Mouse (Mus musculus) layer of hippocampus, adult 8-10 months (tissue): ENCODE results near the gene A530016L24Rik. TPM values are rescaled to one million over a fixed set of nuclear protein-coding genes. Genes with fewer than 3 reads are reported as not detected.

Experiments used
- DNase-seq, 2 experiments: peaks; one replicate each; pipeline ENCODE4 v3.0.0; 2022; ENCODE audit warnings: low spot score in 2 of 2
- total RNA-seq, 4 experiments: library from RNA; stranded (reverse); gene quantifications; 2 replicates each; pipeline ENCODE4 v1.2.4; 2022

Gene A530016L24Rik
- total RNA-seq, 4 experiments from 2014 or later: 0.16 to 0.36 TPM; not detected in 2

DNA sequence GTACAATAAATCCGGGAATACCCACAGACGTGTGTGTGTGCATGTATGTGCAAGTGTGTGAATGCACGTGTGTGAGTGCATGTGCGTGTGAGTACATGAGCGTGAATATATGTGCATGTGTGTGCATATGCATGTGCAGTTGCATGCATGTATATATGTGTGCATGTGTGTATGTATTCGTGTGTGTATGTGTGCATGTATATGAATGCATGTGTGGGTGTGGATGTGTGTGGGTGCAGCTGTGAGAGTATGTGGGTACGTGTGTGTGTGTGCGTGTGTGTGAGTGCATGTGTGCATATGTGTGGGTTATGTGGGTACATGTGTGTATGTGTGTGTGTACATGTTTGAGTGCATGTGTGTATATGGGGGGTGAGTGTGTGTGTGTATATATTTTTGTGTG is 56.9 kb downstream of the A530016L24Rik start:
- no peak for DNase-seq

DNA sequence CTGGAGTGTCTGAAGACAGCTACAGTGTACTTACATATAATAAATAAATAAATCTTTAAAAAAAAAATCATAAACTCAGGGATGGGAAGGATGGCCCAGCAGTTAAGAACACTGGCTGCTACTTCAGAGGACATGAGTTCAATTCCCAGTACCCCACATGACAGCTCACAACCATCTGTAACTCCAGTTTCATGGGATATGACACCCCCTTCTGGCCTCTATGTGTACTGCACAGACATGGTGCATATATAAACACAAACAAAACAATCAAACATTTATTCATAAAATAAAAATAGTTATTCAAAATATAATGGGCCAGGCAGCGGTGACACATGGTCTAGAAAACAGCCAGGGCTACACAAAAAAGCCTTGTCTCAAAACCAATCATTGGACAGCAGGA is 60.0 kb downstream of the A530016L24Rik start:
- DNase-seq: no peak

Other genes starting within 250 kb of the A530016L24Rik start
- 100 to 1,000 TPM; 118 to 128 (median 123) TPM for gene Tmem179, start 27.3 kb downstream of the A530016L24Rik start, total RNA-seq
- 100 to 1,000 TPM; 111 to 121 (median 115) TPM for gene Inf2, start 99.3 kb downstream of the A530016L24Rik start, total RNA-seq
- gene Adssl1, start 130.6 kb downstream of the A530016L24Rik start, total RNA-seq: 10 to 100 TPM in 3 of 4 experiments, 1 to 10 TPM in 1; 9.6 to 30.4 (median 20.8) TPM
- 10 to 100 TPM; 20.8 to 23.5 (median 22.1) TPM for gene Siva1, start 155.2 kb downstream of the A530016L24Rik start, total RNA-seq
- 100 to 1,000 TPM; 153 to 162 (median 161) TPM for gene Akt1, start 185.4 kb downstream of the A530016L24Rik start, total RNA-seq
- 1 to 10 TPM in 3 of 4 experiments, under 1 TPM in 1; 0.98 to 2.2 (median 1.1) TPM for gene Zbtb42, start 189.4 kb downstream of the A530016L24Rik start, total RNA-seq
- 100 to 1,000 TPM; 190 to 216 (median 203) TPM for gene Cep170b, start 231.0 kb downstream of the A530016L24Rik start, total RNA-seq